Mouse (Mus musculus): ENCODE measurements around the gene Lrrc42.
A peak's percentile ranks its signal among the peaks of the same experiment; 100 is the strongest.

The Lrrc42 gene

DNA sequence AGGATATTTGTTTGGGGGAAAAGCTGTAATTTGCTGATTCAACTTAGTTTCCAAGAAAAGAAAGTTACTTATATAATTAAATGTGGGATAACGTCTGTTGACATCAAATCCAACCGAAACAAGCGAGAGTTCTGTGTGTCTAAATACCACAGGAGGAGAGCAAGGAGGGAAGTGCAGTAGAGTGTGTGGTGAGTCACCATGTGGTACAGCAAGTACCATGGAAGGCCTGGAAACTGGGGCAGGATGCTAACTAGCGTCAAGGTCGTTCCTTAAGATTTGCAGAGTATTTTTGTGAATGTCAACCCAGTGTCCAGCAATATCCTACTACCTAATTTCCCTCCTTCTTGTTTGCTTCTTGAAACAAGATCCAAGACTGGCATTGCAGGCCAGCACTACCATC, 55.3 kb downstream of the Lrrc42 start:
- DNase-seq (ENCODE audit: low read depth, low spot score), result no peak

DNA sequence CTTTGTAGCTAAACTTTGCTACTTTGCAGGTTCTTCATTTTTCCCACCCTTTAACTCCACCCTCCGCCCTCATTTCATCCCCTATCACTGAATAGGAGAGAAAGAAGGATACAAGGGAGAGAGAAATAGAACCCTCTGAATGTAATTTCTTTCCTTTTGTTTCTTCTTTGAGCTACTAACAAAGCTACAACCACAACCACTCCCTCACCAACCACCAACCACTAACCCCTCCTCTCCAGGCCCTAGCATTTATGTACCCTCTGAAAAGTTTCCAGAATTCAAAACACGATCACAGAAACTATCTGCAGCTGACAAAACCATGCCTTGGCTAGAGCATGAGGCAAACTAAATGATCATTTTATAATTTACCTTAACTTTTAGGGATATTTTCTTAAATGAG, 56.9 kb downstream of the Lrrc42 start:
- DNase-seq (ENCODE audit: low read depth, low spot score), result peak; percentile 53

DNA sequence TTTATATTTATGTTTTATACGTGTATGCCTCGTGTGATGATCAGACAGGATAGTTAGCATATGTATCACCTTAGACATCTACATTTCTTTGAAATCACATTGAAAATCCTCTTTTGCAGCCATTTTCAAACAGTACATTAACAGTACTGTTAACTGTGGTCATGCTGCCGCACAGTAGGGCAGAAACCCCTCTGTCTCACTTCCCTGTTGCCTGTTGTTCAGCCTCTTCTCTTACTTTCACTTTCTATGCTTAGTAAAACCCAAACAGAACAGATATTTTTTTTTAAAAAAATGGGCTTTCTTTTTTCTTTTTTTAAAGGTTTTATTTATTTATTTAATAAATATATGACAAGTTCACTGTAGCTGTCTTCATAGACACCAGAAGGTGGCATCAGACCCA, 59.5 kb downstream of the Lrrc42 start:
- no peak for DNase-seq (ENCODE audit: low read depth, low spot score)

GRCm38 (mm10) chr4:107185703-107186102, 67.6 kb downstream of the Lrrc42 start:
- no peak for DNase-seq (ENCODE audit: low read depth, low spot score)
